Mouse (Mus musculus): ENCODE measurements at regions not wholly inside any gene's neighbourhood (a gene's known extent, or its start where the extent isn't known, plus 50 kb on each side); places are given as distances from the start of the nearest gene placed in this dataset.
"Not testable (repeated sequence)": the region's sequence is repeated elsewhere in the genome, so short reads cannot be mapped to it uniquely, and the experiment has no call there.

- DNase-seq (ENCODE audit: low read depth, low spot score); H3K9me3 ChIP-seq (ENCODE audit: control insufficient read depth, insufficient read depth, low read depth, low read length); in situ Hi-C loops (cut with MboI; ENCODE audit: low sequenced_read_pairs in 2 of 2, unreplicated experiment in 2 of 2); H3K27ac ChIP-seq (ENCODE audit: insufficient read depth, low read depth, low read length, poor library complexity, severe bottlenecking); H3K9ac ChIP-seq (ENCODE audit: insufficient read depth, low read depth, low read length, poor library complexity, severe bottlenecking); H3K4me1 ChIP-seq (ENCODE audit: control insufficient read depth in 2 of 2, insufficient read depth in 2 of 2, low read length in 2 of 2, poor library complexity in 1 of 2); H3K36me3 ChIP-seq (ENCODE audit: control insufficient read depth, insufficient read depth, low read length, poor library complexity, severe bottlenecking); H3K4me3 ChIP-seq (ENCODE audit: insufficient read depth in 1 of 2, low read depth in 1 of 2, low read length in 2 of 2, poor library complexity in 1 of 2, severe bottlenecking in 1 of 2): not testable (repeated sequence)
Measured at GRCm38 (mm10) chr13:66349131-66349530, 91.8 kb downstream of the 2410141K09Rik start.

- H3K36me3 ChIP-seq (ENCODE audit: control insufficient read depth, insufficient read depth, low read length, poor library complexity, severe bottlenecking); H3K4me1 ChIP-seq (ENCODE audit: control insufficient read depth in 2 of 2, insufficient read depth in 2 of 2, low read length in 2 of 2, poor library complexity in 1 of 2); H3K9ac ChIP-seq (ENCODE audit: insufficient read depth, low read depth, low read length, poor library complexity, severe bottlenecking); H3K4me3 ChIP-seq (ENCODE audit: insufficient read depth in 1 of 2, low read depth in 1 of 2, low read length in 2 of 2, poor library complexity in 1 of 2, severe bottlenecking in 1 of 2); H3K9me3 ChIP-seq (ENCODE audit: control insufficient read depth, insufficient read depth, low read depth, low read length); in situ Hi-C loops (cut with MboI; ENCODE audit: low sequenced_read_pairs in 2 of 2, unreplicated experiment in 2 of 2): not testable (repeated sequence)
- peak overlapping the region; percentile 58; the same call in 1 of the 2 replicates for H3K27ac ChIP-seq (ENCODE audit: insufficient read depth, low read depth, low read length, poor library complexity, severe bottlenecking)
- DNase-seq (ENCODE audit: low read depth, low spot score) = peak; percentile 60
Measured at GRCm38 (mm10) chr13:66320280-66320679, 92.9 kb upstream of the Gm10772 start.

- H3K9ac ChIP-seq (ENCODE audit: insufficient read depth, low read depth, low read length, poor library complexity, severe bottlenecking); H3K4me3 ChIP-seq (ENCODE audit: insufficient read depth in 1 of 2, low read depth in 1 of 2, low read length in 2 of 2, poor library complexity in 1 of 2, severe bottlenecking in 1 of 2); in situ Hi-C loops (cut with MboI; ENCODE audit: low sequenced_read_pairs in 2 of 2, unreplicated experiment in 2 of 2); H3K36me3 ChIP-seq (ENCODE audit: control insufficient read depth, insufficient read depth, low read length, poor library complexity, severe bottlenecking); H3K4me1 ChIP-seq (ENCODE audit: control insufficient read depth in 2 of 2, insufficient read depth in 2 of 2, low read length in 2 of 2, poor library complexity in 1 of 2); H3K9me3 ChIP-seq (ENCODE audit: control insufficient read depth, insufficient read depth, low read depth, low read length): not testable (repeated sequence)
- peak; percentile 83 for DNase-seq (ENCODE audit: low read depth, low spot score)
- peak overlapping the region; percentile 15; the same call in 1 of the 2 replicates for H3K27ac ChIP-seq (ENCODE audit: insufficient read depth, low read depth, low read length, poor library complexity, severe bottlenecking)
Measured at GRCm38 (mm10) chr13:66311819-66312218, 84.4 kb upstream of the Gm10772 start.

GRCm38 (mm10) chr13:66299901-66300300 lies 72.5 kb upstream of the Gm10772 start:
- in situ Hi-C loops (cut with MboI; ENCODE audit: low sequenced_read_pairs in 2 of 2, unreplicated experiment in 2 of 2); H3K9ac ChIP-seq (ENCODE audit: insufficient read depth, low read depth, low read length, poor library complexity, severe bottlenecking); H3K4me1 ChIP-seq (ENCODE audit: control insufficient read depth in 2 of 2, insufficient read depth in 2 of 2, low read length in 2 of 2, poor library complexity in 1 of 2); H3K27ac ChIP-seq (ENCODE audit: insufficient read depth, low read depth, low read length, poor library complexity, severe bottlenecking); DNase-seq (ENCODE audit: low read depth, low spot score); H3K9me3 ChIP-seq (ENCODE audit: control insufficient read depth, insufficient read depth, low read depth, low read length); H3K36me3 ChIP-seq (ENCODE audit: control insufficient read depth, insufficient read depth, low read length, poor library complexity, severe bottlenecking); H3K4me3 ChIP-seq (ENCODE audit: insufficient read depth in 1 of 2, low read depth in 1 of 2, low read length in 2 of 2, poor library complexity in 1 of 2, severe bottlenecking in 1 of 2): not testable (repeated sequence)

- H3K9ac ChIP-seq (ENCODE audit: insufficient read depth, low read depth, low read length, poor library complexity, severe bottlenecking); in situ Hi-C loops (cut with MboI; ENCODE audit: low sequenced_read_pairs in 2 of 2, unreplicated experiment in 2 of 2); H3K4me1 ChIP-seq (ENCODE audit: control insufficient read depth in 2 of 2, insufficient read depth in 2 of 2, low read length in 2 of 2, poor library complexity in 1 of 2); H3K36me3 ChIP-seq (ENCODE audit: control insufficient read depth, insufficient read depth, low read length, poor library complexity, severe bottlenecking); H3K9me3 ChIP-seq (ENCODE audit: control insufficient read depth, insufficient read depth, low read depth, low read length): not testable (repeated sequence)
- peak overlapping the region; percentile 19; the same call in 1 of the 2 replicates for H3K27ac ChIP-seq (ENCODE audit: insufficient read depth, low read depth, low read length, poor library complexity, severe bottlenecking)
- peak; percentile 24 for DNase-seq (ENCODE audit: low read depth, low spot score)
- peak overlapping the region; percentile 65 to 66 for H3K4me3 ChIP-seq (ENCODE audit: insufficient read depth in 1 of 2, low read depth in 1 of 2, low read length in 2 of 2, poor library complexity in 1 of 2, severe bottlenecking in 1 of 2)
Measured at GRCm38 (mm10) chr13:66291385-66291784, 64.0 kb upstream of the Gm10772 start.

Data from ES-E14 (cell line).